11 mouse cellular contexts compared by ENCODE assay signal in genomic region chr10:40881236-40881635, GRCm38 (mm10). TPM values are rescaled to one million over a fixed set of nuclear protein-coding genes. Genes with fewer than 3 reads are reported as not detected.
DNase-seq lines count a peak whose midpoint lies in the region; ATAC-seq and TF ChIP-seq lines count a peak whose summit lies in the region.
"Had no signal": no experiment of that assay in that cellular context is flagged by ENCODE, and none has a peak within 500 bp of the region (broad histone marks: within the 10 kb centered on the region; RNA-seq: fewer than 3 reads in every experiment).

No protein-coding gene starts in this region.

- no peaks in the 10 kb centered on the region for H3K27me3 ChIP-seq in heart, embryonic 14.5 days (ENCODE audit: control insufficient read depth, insufficient read depth, low read length)
- no peaks in the 10 kb centered on the region for H3K27me3 ChIP-seq in lung, embryonic 14.5 days (ENCODE audit: insufficient read depth, low read length)
- H3K27me3 ChIP-seq in embryonic facial prominence, embryonic 10.5 days (replicated peaks; ENCODE audit: low read depth, poor library complexity, severe bottlenecking), result no peaks in the 10 kb centered on the region
- H3K27me3 ChIP-seq in myocyte (ENCODE audit: control insufficient read depth, insufficient read depth, insufficient read length), result no peaks in the 10 kb centered on the region

- TF ChIP-seq CTCF in lung, embryonic 14.5 days (IDR thresholded peaks at IDR 0.05; ENCODE audit: low read depth), result no peak

- H3K4me2 ChIP-seq in heart, embryonic 14.5 days (ENCODE audit: low read length), result peak overlapping the region; percentile 93
- H3K4me2 ChIP-seq in lung, embryonic 14.5 days, result peak overlapping the region; percentile 88
- H3K4me2 ChIP-seq in myocyte (ENCODE audit: low read depth), result peak overlapping the region; percentile 62

- peak overlapping the region; percentile 53 to 58; a peak in 3 of 4 replicates for H3K27ac ChIP-seq in heart, embryonic 14.5 days (replicated peaks in 1 of 2; ENCODE audit: control insufficient read depth in 1 of 2, insufficient read depth in 1 of 2, low read depth in 2 of 2, low read length in 2 of 2)
- H3K27ac ChIP-seq in lung, embryonic 14.5 days (ENCODE audit: low read depth), result no peak overlapping the region
- H3K27ac ChIP-seq in embryonic facial prominence, embryonic 10.5 days (replicated peaks), result no peak overlapping the region
- H3K27ac ChIP-seq: kidney, postnatal 0 days had no signal

- peaks cover 58% of the 10 kb centered on the region for H3K79me2 ChIP-seq in myocyte (ENCODE audit: control insufficient read depth, insufficient read depth)

- no peak for TF ChIP-seq POLR2A in myocyte (IDR thresholded peaks at IDR 0.05; ENCODE audit: insufficient read length, low read depth)

- peaks cover 8 to 37% of the 10 kb centered on the region in 2 experiments for H3K4me1 ChIP-seq in heart, embryonic 14.5 days (ENCODE audit: control insufficient read depth in 2 of 2, insufficient read depth in 2 of 2, low read length in 2 of 2)
- peaks cover 9% of the 10 kb centered on the region for H3K4me1 ChIP-seq in lung, embryonic 14.5 days (ENCODE audit: insufficient read depth)
- peaks cover 23% of the 10 kb centered on the region for H3K4me1 ChIP-seq in embryonic facial prominence, embryonic 10.5 days

- ATAC-seq in heart, embryonic 14.5 days (ENCODE audit: insufficient number of reproducible peaks, insufficient read depth, low FRiP score, low read depth), result no peak
- ATAC-seq in lung, embryonic 14.5 days (ENCODE audit: insufficient read depth), result no peak
- ATAC-seq: forebrain, embryonic 16.5 days; lung, postnatal 0 days had no signal

- no peaks in the 10 kb centered on the region for H3K9me3 ChIP-seq in heart, embryonic 14.5 days (ENCODE audit: control insufficient read depth, low read length)
- H3K9me3 ChIP-seq in lung, embryonic 14.5 days (ENCODE audit: low read depth, low read length), result no peaks in the 10 kb centered on the region
- no peaks in the 10 kb centered on the region for H3K9me3 ChIP-seq in embryonic facial prominence, embryonic 10.5 days

- H3K4me3 ChIP-seq in heart, embryonic 14.5 days (ENCODE audit: control insufficient read depth in 1 of 2, insufficient read depth in 1 of 2, low read depth in 1 of 2, low read length in 2 of 2), result peak overlapping the region in 1 of 2 experiments; percentile 72; a peak in 2 of 4 replicates
- H3K4me3 ChIP-seq in lung, embryonic 14.5 days (ENCODE audit: low read depth, low read length), result no peak overlapping the region
- H3K4me3 ChIP-seq in embryonic facial prominence, embryonic 10.5 days, result 0 out of 2 replicates have a peak overlapping the region, but pooled peaks have one; percentile 93
- peak overlapping the region; percentile 62 for H3K4me3 ChIP-seq in myocyte

- H3ac ChIP-seq in myocyte (ENCODE audit: control insufficient read depth, insufficient read length), result no peak overlapping the region

- WGBS in heart, embryonic 14.5 days, result 49% methylated on average over 3 of the region's 3 CpGs
- 66% methylated on average over 3 of the region's 3 CpGs for WGBS in lung, embryonic 14.5 days
- 79% methylated on average over 3 of the region's 3 CpGs for WGBS in embryonic facial prominence, embryonic 10.5 days

- H3K36me3 ChIP-seq in heart, embryonic 14.5 days (ENCODE audit: control insufficient read depth, insufficient read depth, low read length), result peaks cover 4% of the 10 kb centered on the region; the same call in 1 of the 2 replicates
- H3K36me3 ChIP-seq in lung, embryonic 14.5 days (ENCODE audit: insufficient read depth), result peaks cover 3% of the 10 kb centered on the region; the same call in 1 of the 2 replicates
- H3K36me3 ChIP-seq in embryonic facial prominence, embryonic 10.5 days (replicated peaks), result peaks cover 15% of the 10 kb centered on the region; the same call in 1 of the 2 replicates
- peaks cover 9% of the 10 kb centered on the region for H3K36me3 ChIP-seq in myocyte (ENCODE audit: control insufficient read depth, insufficient read depth)

- no peak for DNase-seq in heart, adult 8-10 months (ENCODE audit: low spot score)
- no peak for DNase-seq in lung, embryonic 14.5 days
- DNase-seq in lung, adult 18-20 months, result no peak
- no peak for DNase-seq in embryonic facial prominence, embryonic 10.5 days (ENCODE audit: low spot score)
- DNase-seq in frontal cortex, postnatal 14 days (ENCODE audit: low spot score in 2 of 2), result no peak
- no peak for DNase-seq in ovary, postnatal 14 days (ENCODE audit: low spot score)

- 0 out of 2 replicates have a peak overlapping the region, but pooled peaks have one; percentile 38 for H3K9ac ChIP-seq in heart, embryonic 14.5 days (ENCODE audit: low read length)
- no peak overlapping the region for H3K9ac ChIP-seq in lung, embryonic 14.5 days

TF ChIP-seq in myocyte, 11 proteins besides CTCF, POLR2A, EP300 and RAD21:
- no peak for TF ChIP-seq MYOG (IDR thresholded peaks at IDR 0.05; ENCODE audit: control insufficient read depth in 1 of 3, insufficient read depth in 1 of 3, insufficient read length in 2 of 3, low read depth in 2 of 3)
- no peak for TF ChIP-seq REST (IDR thresholded peaks at IDR 0.05; ENCODE audit: insufficient read depth, insufficient read length)
- no peak for TF ChIP-seq MYOD1 (IDR thresholded peaks at IDR 0.05; ENCODE audit: control insufficient read depth in 1 of 3, insufficient read length in 2 of 3, low read depth in 2 of 3)
- TF ChIP-seq E2F4 (IDR thresholded peaks at IDR 0.05; ENCODE audit: insufficient read depth), result no peak
- no peak for TF ChIP-seq TCF3 (IDR thresholded peaks at IDR 0.05; ENCODE audit: insufficient read length, low read depth)
- TF ChIP-seq TCF12 (IDR thresholded peaks at IDR 0.05; ENCODE audit: insufficient read depth, poor library complexity, severe bottlenecking), result no peak
- TF ChIP-seq SRF (IDR thresholded peaks at IDR 0.05; ENCODE audit: control insufficient read depth, insufficient read length, low read depth), result no peak
- TF ChIP-seq CEBPB (IDR thresholded peaks at IDR 0.05; ENCODE audit: insufficient read depth, poor library complexity, severe bottlenecking), result no peak
- TF ChIP-seq USF1 (IDR thresholded peaks at IDR 0.05; ENCODE audit: low read depth), result no peak
- no peak for TF ChIP-seq POLR2AphosphoS2 (IDR thresholded peaks at IDR 0.05; ENCODE audit: insufficient read length, low read depth)
- TF ChIP-seq MAX (IDR thresholded peaks at IDR 0.05; ENCODE audit: low read depth), result no peak
TF ChIP-seq in myocyte: peak in this region for 0.

RNA-seq across cellular contexts. Expression of gene Cdc40, which starts 1.9 kb away (rescaled TPM):
- polyA plus RNA-seq in heart, embryonic 14.5 days (2014; fragmentation: Nextera tagmentation; extraction: Ambion mirVana), result 21.8 and 24.2 TPM in 2 replicates
- total RNA-seq in heart, adult 8-10 months (2022), result 10 to 100 TPM; 15.8 to 20.9 (median 20.0) TPM
- 32.4 and 33.4 TPM in 2 replicates for polyA plus RNA-seq in lung, embryonic 14.5 days (2014; fragmentation: Nextera tagmentation; extraction: Ambion mirVana)
- polyA plus RNA-seq in embryonic facial prominence, embryonic 10.5 days (2016; fragmentation: Nextera tagmentation; extraction: Ambion mirVana), result 40.0 and 40.6 TPM in 2 replicates
- 9.3 TPM for polyA plus RNA-seq in myocyte (2012; fragmentation: generic; extraction: Trizol)

RNA-seq across cellular contexts. Expression of gene Wasf1, which starts 2.0 kb away (rescaled TPM):
- 10.7 and 12.1 TPM in 2 replicates for polyA plus RNA-seq in heart, embryonic 14.5 days (2014; fragmentation: Nextera tagmentation; extraction: Ambion mirVana)
- total RNA-seq in heart, adult 8-10 months (2022), result under 1 TPM; 0.14 to 0.79 (median 0.43) TPM
- polyA plus RNA-seq in lung, embryonic 14.5 days (2014; fragmentation: Nextera tagmentation; extraction: Ambion mirVana), result 17.8 and 18.2 TPM in 2 replicates
- polyA plus RNA-seq in embryonic facial prominence, embryonic 10.5 days (2016; fragmentation: Nextera tagmentation; extraction: Ambion mirVana), result 45.9 and 50.1 TPM in 2 replicates
- 6.3 TPM for polyA plus RNA-seq in myocyte (2012; fragmentation: generic; extraction: Trizol)

Comparison
In these comparisons a context has a peak if more than half of its experiments do, and no peak if none do; other contexts are left out.
1. H3K27ac ChIP-seq: peak in heart, embryonic 14.5 days (2 of 2); none in lung, embryonic 14.5 days (single experiment) and embryonic facial prominence, embryonic 10.5 days (single experiment).
2. Peak in every context shown above with its lines, with median percentiles within 50 percentile points of each other: H3K4me2 ChIP-seq.